8 mouse cellular contexts compared by ENCODE assay signal in genomic region chr14:54876539-54877047, GRCm38 (mm10). TPM values are rescaled to one million over a fixed set of nuclear protein-coding genes. Genes with fewer than 3 reads are reported as not detected.
DNase-seq lines count a peak whose midpoint lies in the region; ATAC-seq lines count a peak whose summit lies in the region.

No protein-coding gene starts in this region.

- peak; percentile 75 for ATAC-seq in inflammation-experienced regulatory T-cells, adult 6 months

- DNase-seq in adipocyte (ENCODE audit: low spot score) = peak; percentile 79
- peak; percentile 93 for DNase-seq in embryo, embryonic 10 days (ENCODE audit: low spot score)
- DNase-seq in gastrocnemius, postnatal 10 days = peak; percentile 89
- DNase-seq in left cerebral cortex, postnatal 25 days (ENCODE audit: low spot score in 2 of 2) = peak; percentile 94 to 95
- DNase-seq in mesoderm, embryonic 11.5 days (ENCODE audit: low read depth, low spot score) = peak; percentile 93
- DNase-seq in right cerebral cortex, postnatal 36 days (ENCODE audit: low spot score in 2 of 2) = peak; percentile 88 to 89
- DNase-seq in urinary bladder, postnatal 4 days (ENCODE audit: low spot score in 2 of 2) = peak; percentile 87 to 88

- intact Hi-C loops in left cerebral cortex, postnatal 25 days (cut with DNase I) = loop anchor here (1.0 kb wide), 1 partner anchor 12 kb away; no protein-coding TSS in a partner anchor

RNA-seq across cellular contexts. Expression of gene Ppp1r3e, which starts 0.8 kb away (rescaled TPM):
- 1 to 10 TPM; 4.2 to 6.8 TPM for total RNA-seq in gastrocnemius, postnatal 10 days (2021)
- 1 to 10 TPM in 2 of 3 experiments, not detected in 1; 2.4 to 4.1 TPM for polyA plus RNA-seq in inflammation-experienced regulatory T-cells, adult 6 months (2017; shearing (Covaris generic))
- total RNA-seq in left cerebral cortex, postnatal 25 days (2021) = 10 to 100 TPM; 13.5 to 16.4 TPM

RNA-seq across cellular contexts. Expression of gene Homez, which starts 5.8 kb away (rescaled TPM):
- total RNA-seq in gastrocnemius, postnatal 10 days (2021) = 1 to 10 TPM; 6.8 to 8.4 TPM
- polyA plus RNA-seq in inflammation-experienced regulatory T-cells, adult 6 months (2017; shearing (Covaris generic)) = 1 to 10 TPM; 2.1 to 8.4 (median 7.9) TPM
- 10 to 100 TPM; 17.7 to 23.0 TPM for total RNA-seq in left cerebral cortex, postnatal 25 days (2021)

RNA-seq across cellular contexts. Expression of gene Bcl2l2, which starts 6.6 kb away (rescaled TPM):
- 10 to 100 TPM; 28.2 to 29.3 TPM for total RNA-seq in gastrocnemius, postnatal 10 days (2021)
- 1 to 10 TPM; 1.3 to 2.1 (median 1.7) TPM for polyA plus RNA-seq in inflammation-experienced regulatory T-cells, adult 6 months (2017; shearing (Covaris generic))
- 100 to 1,000 TPM; 135 to 136 TPM for total RNA-seq in left cerebral cortex, postnatal 25 days (2021)

RNA-seq across cellular contexts. Expression of gene Gm20521, which starts 6.6 kb away (rescaled TPM):
- total RNA-seq in gastrocnemius, postnatal 10 days (2021) = 1 to 10 TPM in 1 of 2 experiments, under 1 TPM in 1; 0.94 to 5.0 TPM
- 1 to 10 TPM in 1 of 3 experiments, not detected in 2; 1.6 TPM for polyA plus RNA-seq in inflammation-experienced regulatory T-cells, adult 6 months (2017; shearing (Covaris generic))
- 10 to 100 TPM in 1 of 2 experiments, 1 to 10 TPM in 1; 3.2 to 16.8 TPM for total RNA-seq in left cerebral cortex, postnatal 25 days (2021)

RNA-seq across cellular contexts. Expression of gene Pabpn1, which starts 15.7 kb away (rescaled TPM):
- total RNA-seq in gastrocnemius, postnatal 10 days (2021) = 10 to 100 TPM; 80.2 to 99.9 TPM
- 10 to 100 TPM; 18.6 to 36.8 (median 22.6) TPM for polyA plus RNA-seq in inflammation-experienced regulatory T-cells, adult 6 months (2017; shearing (Covaris generic))
- total RNA-seq in left cerebral cortex, postnatal 25 days (2021) = 100 to 1,000 TPM; 204 to 231 TPM

Comparison
In these comparisons a context has a peak if more than half of its experiments do, and no peak if none do; other contexts are left out.
1. Peak in every context shown above with its lines: DNase-seq and ATAC-seq.
2. RNA of gene Bcl2l2, which starts 6.6 kb away (total RNA-seq): 135 to 136 TPM in left cerebral cortex, postnatal 25 days; 28.2 to 29.3 TPM in gastrocnemius, postnatal 10 days; every median in the first group is over 4 times any median in the second.